Mouse (Mus musculus): ENCODE data around the gene Iqgap1.

- TF ChIP-seq POLR2A (IDR thresholded peaks at IDR 0.05; ENCODE audit: borderline replicate concordance, extremely low read depth, insufficient read depth, insufficient read length, poor library complexity, severe bottlenecking): no peak
- no peak for TF ChIP-seq CTCF (IDR thresholded peaks at IDR 0.05; ENCODE audit: borderline replicate concordance, extremely low read depth, insufficient read depth, insufficient read length)
These were observed 43.3 kb downstream of the Iqgap1 start for GRCm38 (mm10) chr7:80782155-80783109.

Data from brain, embryonic 14.5 days (tissue).